Mouse (Mus musculus) C2C12 (cell line): ENCODE data around the gene Ahrr.

Source experiments
- CTCF ChIP-seq: IDR thresholded peaks from one replicate; pipeline ENCODE4 v1.5.1; 2011; ENCODE audit not compliant: control insufficient read depth, insufficient read depth, insufficient read length
- MAX ChIP-seq: IDR thresholded peaks from one replicate; pipeline ENCODE4 v1.6.1; 2011; ENCODE audit warnings: mild to moderate bottlenecking, control low read depth

GRCm38 (mm10) chr13:74245899-74246231, 46.3 kb downstream of the Ahrr start:
- no peak for TF ChIP-seq CTCF
- TF ChIP-seq MAX, result no peak
